Comparison of ENCODE assay signal across 8 mouse cellular contexts in the genomic region with DNA sequence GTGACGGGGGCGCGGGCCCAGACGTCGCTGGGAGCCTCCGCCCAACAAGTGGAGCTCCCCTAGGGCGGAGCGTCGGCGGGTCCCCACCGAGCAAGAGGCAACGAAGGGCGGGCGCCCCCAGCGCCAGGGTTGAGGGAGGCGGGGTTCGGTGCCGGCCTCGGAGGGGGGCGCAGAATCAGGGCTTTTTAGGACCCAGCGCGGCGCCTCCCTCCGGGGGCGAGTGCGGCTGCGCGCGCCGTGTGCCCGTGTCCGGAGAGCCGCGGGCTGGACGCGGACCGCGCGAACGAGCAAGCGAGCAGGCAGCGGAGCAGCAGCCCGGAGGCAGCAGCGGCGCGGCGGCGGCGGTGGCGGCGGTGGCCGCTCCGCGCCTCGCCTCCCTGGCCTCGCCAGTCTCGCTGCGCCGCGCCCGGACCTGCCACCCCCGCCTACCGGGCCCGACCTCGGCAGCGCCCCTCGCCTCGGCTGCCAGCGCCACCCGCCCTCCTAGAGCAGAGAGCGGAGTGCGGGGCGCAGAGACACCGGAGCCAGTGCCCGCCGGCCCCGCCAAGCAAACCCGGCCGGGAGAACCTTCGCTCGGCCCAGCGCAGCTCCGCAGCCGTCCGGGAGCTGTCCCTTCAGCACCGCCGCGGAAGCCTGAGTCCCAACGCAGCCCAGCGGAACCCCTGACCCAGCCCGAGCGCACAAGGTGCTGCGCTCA. TPM values are rescaled to one million over a fixed set of nuclear protein-coding genes. Genes with fewer than 3 reads are reported as not detected.
DNase-seq lines count a peak whose midpoint lies in the region; ATAC-seq and TF ChIP-seq lines count a peak whose summit lies in the region.

TSS of gene Kcnc1 (plus strand) at position 267 of the 697 bp plus-strand sequence.

- no peaks in the 10 kb centered on the region for H3K36me3 ChIP-seq in ES-Bruce4 (ENCODE audit: control insufficient read depth, insufficient read depth, low read length, poor library complexity, severe bottlenecking)
- no peaks in the 10 kb centered on the region for H3K36me3 ChIP-seq in hindbrain, embryonic 10.5 days
- H3K36me3 ChIP-seq in lung, embryonic 16.5 days (ENCODE audit: control insufficient read depth, insufficient read depth, low read length), result no peaks in the 10 kb centered on the region

- no peaks in the 10 kb centered on the region for H3K4me1 ChIP-seq in ES-Bruce4 (ENCODE audit: control insufficient read depth, insufficient read depth, low read length)
- peaks cover 39% of the 10 kb centered on the region for H3K4me1 ChIP-seq in hindbrain, embryonic 10.5 days (replicated peaks)
- H3K4me1 ChIP-seq in lung, embryonic 16.5 days (replicated peaks; ENCODE audit: control insufficient read depth, insufficient read depth, low read length), result peaks cover 9% of the 10 kb centered on the region

- peak; percentile 83 for ATAC-seq in lung, embryonic 16.5 days (ENCODE audit: low read depth)

- H3K27me3 ChIP-seq in ES-Bruce4 (ENCODE audit: control insufficient read depth, insufficient read depth, low read length, poor library complexity, severe bottlenecking), result peaks cover 3% of the 10 kb centered on the region; the same call in 1 of the 2 replicates
- H3K27me3 ChIP-seq in hindbrain, embryonic 10.5 days (ENCODE audit: insufficient read depth, poor library complexity, severe bottlenecking), result peaks cover 73% of the 10 kb centered on the region
- H3K27me3 ChIP-seq in lung, embryonic 16.5 days (ENCODE audit: control insufficient read depth, insufficient read depth, low read depth, low read length), result peaks cover 68% of the 10 kb centered on the region

- peak within 1 kb of the TSS; percentile 54 for H3K4me3 ChIP-seq in ES-Bruce4 (ENCODE audit: low read depth, low read length)
- H3K4me3 ChIP-seq in hindbrain, embryonic 10.5 days, result peak within 1 kb of the TSS; percentile 66
- peak within 1 kb of the TSS; percentile 52 for H3K4me3 ChIP-seq in lung, embryonic 16.5 days (ENCODE audit: low read length)

- TF ChIP-seq EP300 in ES-Bruce4 (IDR thresholded peaks at IDR 0.05; ENCODE audit: insufficient read depth, low read depth, low read length), result no peak

- TF ChIP-seq POLR2A in ES-Bruce4 (IDR thresholded peaks at IDR 0.05; ENCODE audit: insufficient read depth, low read length), result no peak

- peak; percentile 89 for DNase-seq in cerebellum, adult 11-12 months
- peak; percentile 84 for DNase-seq in forelimb bud, embryonic 11.5 days (ENCODE audit: low read depth, low spot score)
- DNase-seq in hindbrain, embryonic 10.5 days (ENCODE audit: low spot score), result peak; percentile 84
- DNase-seq in layer of hippocampus, adult 9-11 months, result peak; percentile 54
- peak; percentile 83 for DNase-seq in ovary, postnatal 14 days (ENCODE audit: low spot score)
- DNase-seq in thymus, postnatal 14 days, result peak; percentile 72

- no peak for TF ChIP-seq CTCF in ES-Bruce4 (IDR thresholded peaks at IDR 0.05; ENCODE audit: low read depth, low read length)

- H3K9me3 ChIP-seq in ES-Bruce4 (replicated peaks; ENCODE audit: control insufficient read depth, insufficient read depth, low read length, poor library complexity, severe bottlenecking), result no peaks in the 10 kb centered on the region
- no peaks in the 10 kb centered on the region for H3K9me3 ChIP-seq in hindbrain, embryonic 10.5 days
- H3K9me3 ChIP-seq in lung, embryonic 16.5 days (ENCODE audit: control insufficient read depth, low read length), result no peaks in the 10 kb centered on the region

- no peak within 1 kb of the TSS for H3K9ac ChIP-seq in ES-Bruce4 (ENCODE audit: low read depth, poor library complexity, severe bottlenecking)
- H3K9ac ChIP-seq in lung, embryonic 16.5 days (ENCODE audit: low read length), result no peak within 1 kb of the TSS

- no peak within 1 kb of the TSS for H3K27ac ChIP-seq in ES-Bruce4 (ENCODE audit: insufficient read depth, low read length)
- H3K27ac ChIP-seq in hindbrain, embryonic 10.5 days, result peak within 1 kb of the TSS; percentile 84
- H3K27ac ChIP-seq in lung, embryonic 16.5 days (ENCODE audit: low read length), result no peak within 1 kb of the TSS

- peak within 1 kb of the TSS; percentile 88 for H3K4me2 ChIP-seq in lung, embryonic 16.5 days (ENCODE audit: low read depth, low read length)

- under 1% methylated on average over 93 of the region's 93 CpGs for WGBS in hindbrain, embryonic 10.5 days
- under 1% methylated on average over 45 of the region's 93 CpGs for WGBS in lung, embryonic 16.5 days

RNA-seq across cellular contexts. Expression of gene Kcnc1, which starts in this region (rescaled TPM):
- 0.07 TPM in 1 of 2 replicates, not detected in the other for polyA plus RNA-seq in ES-Bruce4 (2011; ENCODE audit: insufficient read depth, insufficient read length, low read depth, missing spikeins)
- 0.83 and 2.3 TPM in 2 replicates for polyA plus RNA-seq in hindbrain, embryonic 10.5 days (2016; fragmentation: Nextera tagmentation; extraction: Ambion mirVana)
- 0.30 and 0.55 TPM in 2 replicates for polyA plus RNA-seq in lung, embryonic 16.5 days (2015; fragmentation: Nextera tagmentation; extraction: Ambion mirVana)

Comparison
In these comparisons a context has a peak if more than half of its experiments do, and no peak if none do; other contexts are left out.
1. Peak in ATAC-seq, H3K4me3 ChIP-seq and H3K4me2 ChIP-seq in lung, embryonic 16.5 days; RNA of the gene not detected or under 1 TPM.